Mouse (Mus musculus): Measurements from ENCODE around the gene Gm2115. TPM values are rescaled to one million over a fixed set of nuclear protein-coding genes. Genes with fewer than 3 reads are reported as not detected.

Gene Gm2115
- polyA plus RNA-seq, 1 experiment: 0.56 TPM

DNA sequence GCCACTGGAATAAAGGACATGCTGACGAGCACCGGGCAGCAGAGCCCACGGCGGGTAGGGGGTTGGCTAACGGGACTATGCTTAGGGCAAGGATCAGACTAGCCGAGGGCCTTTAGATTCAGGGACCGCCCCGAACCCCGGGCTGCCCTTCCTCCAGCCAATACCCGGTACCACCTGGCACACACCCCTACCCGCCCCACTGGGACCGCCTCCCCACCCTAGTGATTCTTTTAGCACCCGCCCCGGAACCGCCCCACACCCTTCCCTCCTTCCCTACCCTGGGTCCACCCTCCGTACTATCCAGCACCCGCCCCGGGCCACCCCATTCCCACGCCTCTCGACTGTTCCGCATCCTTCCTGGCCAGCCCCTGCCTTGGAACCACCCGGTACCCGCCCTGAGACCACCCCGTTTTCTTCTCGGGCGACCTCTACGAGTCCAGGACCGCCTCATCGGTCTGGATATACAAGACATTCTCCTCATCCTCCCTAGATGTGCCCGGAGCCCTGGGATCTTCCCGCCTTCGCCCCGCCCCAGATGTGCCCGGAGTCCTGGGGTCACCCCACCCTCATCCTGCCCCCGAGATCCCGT is 77.0 kb downstream of the Gm2115 start:
- H3K27me3 ChIP-seq (ENCODE audit: control insufficient read depth, insufficient read depth, low read length): no peaks in the 10 kb centered on the region
- H3K36me3 ChIP-seq (ENCODE audit: control insufficient read depth, insufficient read depth, low read length): no peaks in the 10 kb centered on the region
- peaks cover 5% of the 10 kb centered on the region for H3K4me1 ChIP-seq (ENCODE audit: control insufficient read depth, insufficient read depth, insufficient read length, low read length)
- 1% methylated on average over 35 of the region's 36 CpGs for WGBS
- no peak for TF ChIP-seq CTCF (IDR thresholded peaks at IDR 0.05; ENCODE audit: extremely low read depth, insufficient read length, insufficient replicate concordance, low read depth, low read length)
- TF ChIP-seq POLR2A (IDR thresholded peaks at IDR 0.05; ENCODE audit: low read depth, low read length): no peak
- no peak overlapping the region for H3K27ac ChIP-seq (ENCODE audit: insufficient read depth, low read depth, low read length)
- H3K4me3 ChIP-seq (ENCODE audit: low read depth, low read length): peak overlapping the region; percentile 89

DNA sequence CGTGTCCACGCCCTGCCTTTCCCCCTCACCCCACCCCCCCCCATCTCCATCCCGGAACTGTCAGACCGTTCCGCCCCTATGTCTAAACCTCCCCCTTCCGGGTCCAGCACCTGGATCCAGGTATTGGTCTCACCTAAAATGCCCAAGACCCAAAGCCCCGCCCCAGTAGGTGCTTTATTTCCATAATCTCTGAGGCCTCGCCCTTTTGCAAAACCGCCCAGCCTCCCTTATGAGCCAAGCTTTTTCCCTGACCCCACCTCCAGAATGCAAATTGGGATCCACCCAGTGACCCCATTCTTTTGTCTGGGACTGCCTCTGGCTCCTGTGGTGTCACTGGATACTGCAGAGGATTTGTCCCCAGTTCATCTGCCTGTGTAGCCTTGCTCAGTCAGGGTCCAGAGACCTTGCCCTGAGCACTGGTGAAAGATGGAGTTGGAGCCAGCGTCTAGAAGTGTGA is 77.6 kb downstream of the Gm2115 start, which contains the start of gene Fah:
Fah (minus strand) TSS at position 430 of the 457 bp plus-strand sequence.
- H3K27ac ChIP-seq (ENCODE audit: insufficient read depth, low read depth, low read length): no peak within 1 kb of the TSS
- no peaks in the 10 kb centered on the region for H3K36me3 ChIP-seq (ENCODE audit: control insufficient read depth, insufficient read depth, low read length)
- peak within 1 kb of the TSS; percentile 89 for H3K4me3 ChIP-seq (ENCODE audit: low read depth, low read length)
- H3K27me3 ChIP-seq (ENCODE audit: control insufficient read depth, insufficient read depth, low read length): no peaks in the 10 kb centered on the region
- WGBS: 3% methylated on average over 10 of the region's 10 CpGs
- H3K4me1 ChIP-seq (ENCODE audit: control insufficient read depth, insufficient read depth, insufficient read length, low read length): peaks cover 5% of the 10 kb centered on the region
- TF ChIP-seq POLR2A (IDR thresholded peaks at IDR 0.05; ENCODE audit: low read depth, low read length) (no peak), CTCF (IDR thresholded peaks at IDR 0.05; ENCODE audit: extremely low read depth, insufficient read length, insufficient replicate concordance, low read depth, low read length) (no peak)

DNA sequence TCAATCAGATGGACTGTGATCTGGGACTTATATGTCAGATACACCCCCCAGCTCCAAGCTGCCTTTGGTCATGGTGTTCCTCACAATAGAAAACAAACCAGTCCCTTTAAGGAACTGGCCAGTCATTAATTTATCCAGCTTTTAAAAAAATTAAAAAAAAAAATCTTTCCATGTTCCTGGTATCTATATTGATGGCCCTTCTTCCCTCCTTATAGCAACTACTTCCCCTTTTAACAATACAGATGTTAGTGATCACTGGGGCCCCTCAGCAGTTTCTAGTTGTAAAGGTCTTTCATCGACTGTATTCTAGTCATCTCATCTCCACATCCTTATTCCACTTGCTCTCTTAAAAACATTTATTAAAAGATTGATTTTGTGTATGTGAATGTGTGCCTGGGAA is 82.9 kb downstream of the Gm2115 start:
- no peak overlapping the region for H3K4me3 ChIP-seq (ENCODE audit: low read depth, low read length)
- H3K4me1 ChIP-seq (ENCODE audit: control insufficient read depth, insufficient read depth, insufficient read length, low read length): no peaks in the 10 kb centered on the region
- TF ChIP-seq CTCF (IDR thresholded peaks at IDR 0.05; ENCODE audit: extremely low read depth, insufficient read length, insufficient replicate concordance, low read depth, low read length) (no peak), POLR2A (IDR thresholded peaks at IDR 0.05; ENCODE audit: low read depth, low read length) (no peak)
- 58% methylated on average over 1 of the region's 1 CpGs for WGBS
- no peak overlapping the region for H3K27ac ChIP-seq (ENCODE audit: insufficient read depth, low read depth, low read length)
- H3K36me3 ChIP-seq (ENCODE audit: control insufficient read depth, insufficient read depth, low read length): peaks cover 10% of the 10 kb centered on the region
- no peaks in the 10 kb centered on the region for H3K27me3 ChIP-seq (ENCODE audit: control insufficient read depth, insufficient read depth, low read length)

DNA sequence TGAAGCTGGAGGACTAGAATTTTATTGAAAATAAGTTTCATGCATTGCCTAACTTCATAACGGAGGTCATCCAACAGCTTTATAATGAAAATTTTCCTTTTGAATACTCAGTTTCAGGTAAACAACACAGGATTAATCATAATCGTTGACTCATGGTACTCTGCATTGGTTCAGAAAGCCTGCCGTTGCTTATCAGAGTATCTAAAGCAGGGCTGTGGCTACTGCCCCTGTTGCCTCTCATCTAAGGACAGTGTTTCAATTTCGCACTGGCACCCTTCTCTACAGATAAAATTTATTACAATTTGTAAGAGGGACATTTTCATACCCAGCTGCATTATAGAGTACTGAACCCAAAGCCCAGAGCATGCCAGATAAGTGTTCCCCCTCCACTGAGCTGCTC is 83.7 kb downstream of the Gm2115 start:
- no peaks in the 10 kb centered on the region for H3K27me3 ChIP-seq (ENCODE audit: control insufficient read depth, insufficient read depth, low read length)
- TF ChIP-seq CTCF (IDR thresholded peaks at IDR 0.05; ENCODE audit: extremely low read depth, insufficient read length, insufficient replicate concordance, low read depth, low read length) (no peak), POLR2A (IDR thresholded peaks at IDR 0.05; ENCODE audit: low read depth, low read length) (no peak)
- peaks cover 15% of the 10 kb centered on the region for H3K36me3 ChIP-seq (ENCODE audit: control insufficient read depth, insufficient read depth, low read length)
- H3K4me1 ChIP-seq (ENCODE audit: control insufficient read depth, insufficient read depth, insufficient read length, low read length): no peaks in the 10 kb centered on the region
- H3K4me3 ChIP-seq (ENCODE audit: low read depth, low read length): no peak overlapping the region
- WGBS: 71% methylated on average over 4 of the region's 4 CpGs
- no peak overlapping the region for H3K27ac ChIP-seq (ENCODE audit: insufficient read depth, low read depth, low read length)

DNA sequence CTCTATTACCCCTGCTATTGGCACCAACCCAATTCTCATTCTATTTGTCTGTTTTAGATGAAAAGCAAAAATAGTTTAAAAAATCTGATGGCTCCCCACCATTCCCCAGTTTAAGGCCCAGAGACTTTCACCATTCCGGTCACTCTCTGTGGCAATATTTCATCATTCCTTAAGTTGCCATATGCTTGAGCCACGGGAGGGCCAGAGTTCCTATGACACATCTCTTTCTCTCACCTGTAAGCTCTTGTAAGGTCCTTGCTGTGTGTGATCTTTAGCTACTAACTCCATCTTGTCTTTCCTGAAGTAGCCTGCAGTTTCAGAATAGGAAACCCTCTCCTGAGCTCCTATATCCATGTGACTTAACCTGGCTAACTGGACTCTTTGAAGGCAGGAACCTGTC is 90.2 kb downstream of the Gm2115 start:
- TF ChIP-seq POLR2A (IDR thresholded peaks at IDR 0.05; ENCODE audit: low read depth, low read length) (no peak), CTCF (IDR thresholded peaks at IDR 0.05; ENCODE audit: extremely low read depth, insufficient read length, insufficient replicate concordance, low read depth, low read length) (no peak)
- Histone ChIP-seq H3K36me3 (ENCODE audit: control insufficient read depth, insufficient read depth, low read length) (peaks cover 28% of the 10 kb centered on the region), H3K4me3 (ENCODE audit: low read depth, low read length) (no peak overlapping the region), H3K4me1 (ENCODE audit: control insufficient read depth, insufficient read depth, insufficient read length, low read length) (no peaks in the 10 kb centered on the region), H3K27me3 (ENCODE audit: control insufficient read depth, insufficient read depth, low read length) (no peaks in the 10 kb centered on the region), H3K27ac (ENCODE audit: insufficient read depth, low read depth, low read length) (no peak overlapping the region)
- whole genome bisulfite sequencing: 88% methylated on average over 2 of the region's 2 CpGs

DNA sequence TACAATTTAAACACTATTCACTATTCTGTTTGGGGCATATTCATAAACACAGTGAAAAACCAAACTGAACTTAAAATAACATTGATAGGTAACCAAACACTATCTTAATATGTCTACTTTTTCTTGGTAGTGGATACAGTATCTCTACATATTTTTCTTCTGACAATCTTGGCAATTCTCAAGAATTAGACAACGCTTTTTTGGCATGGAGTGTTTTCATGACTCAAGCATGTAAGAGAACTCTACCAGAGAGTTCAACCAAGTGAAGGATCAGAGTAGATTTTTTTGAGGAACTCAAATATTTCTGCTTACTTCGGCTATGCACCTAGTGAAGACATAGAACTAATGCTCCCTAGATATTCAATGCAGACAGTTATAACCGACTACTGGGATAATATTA is 92.2 kb downstream of the Gm2115 start:
- TF ChIP-seq POLR2A (IDR thresholded peaks at IDR 0.05; ENCODE audit: low read depth, low read length): no peak
- no peak for TF ChIP-seq CTCF (IDR thresholded peaks at IDR 0.05; ENCODE audit: extremely low read depth, insufficient read length, insufficient replicate concordance, low read depth, low read length)
- H3K4me3 ChIP-seq (ENCODE audit: low read depth, low read length): no peak overlapping the region
- H3K36me3 ChIP-seq (ENCODE audit: control insufficient read depth, insufficient read depth, low read length): peaks cover 32% of the 10 kb centered on the region
- WGBS: 93% methylated on average over 3 of the region's 3 CpGs
- no peak overlapping the region for H3K27ac ChIP-seq (ENCODE audit: insufficient read depth, low read depth, low read length)
- H3K4me1 ChIP-seq (ENCODE audit: control insufficient read depth, insufficient read depth, insufficient read length, low read length): no peaks in the 10 kb centered on the region
- H3K27me3 ChIP-seq (ENCODE audit: control insufficient read depth, insufficient read depth, low read length): no peaks in the 10 kb centered on the region

DNA sequence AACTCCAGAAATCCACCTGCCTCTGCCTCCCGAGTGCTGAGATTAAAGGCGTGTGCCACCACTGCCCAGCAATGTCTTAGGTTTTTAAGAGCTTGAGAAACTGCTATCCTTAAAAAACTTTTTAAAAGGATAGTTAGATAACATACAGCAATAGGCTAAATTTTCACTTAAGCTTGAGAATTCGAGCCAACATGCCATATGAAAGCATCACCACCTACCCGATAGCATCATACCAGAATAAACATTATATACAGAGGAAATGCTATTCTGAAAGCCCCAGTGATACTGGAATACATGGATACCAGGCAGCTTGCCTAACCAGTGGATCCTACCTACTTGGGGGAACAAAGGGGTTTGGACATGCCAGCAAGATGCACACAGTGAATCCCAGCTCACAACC is 95.0 kb downstream of the Gm2115 start:
- 97% methylated on average over 4 of the region's 4 CpGs for WGBS
- Histone ChIP-seq H3K4me3 (ENCODE audit: low read depth, low read length) (no peak overlapping the region), H3K27ac (ENCODE audit: insufficient read depth, low read depth, low read length) (no peak overlapping the region), H3K4me1 (ENCODE audit: control insufficient read depth, insufficient read depth, insufficient read length, low read length) (no peaks in the 10 kb centered on the region), H3K27me3 (ENCODE audit: control insufficient read depth, insufficient read depth, low read length) (no peaks in the 10 kb centered on the region), H3K36me3 (ENCODE audit: control insufficient read depth, insufficient read depth, low read length) (peaks cover 25% of the 10 kb centered on the region)
- TF ChIP-seq CTCF (IDR thresholded peaks at IDR 0.05; ENCODE audit: extremely low read depth, insufficient read length, insufficient replicate concordance, low read depth, low read length): no peak
- no peak for TF ChIP-seq POLR2A (IDR thresholded peaks at IDR 0.05; ENCODE audit: low read depth, low read length)

Measured in small intestine, adult 2 months (tissue).